Mouse (Mus musculus): ENCODE measurements around the gene Cmtm4.
"Not testable (repeated sequence)": the region's sequence is repeated elsewhere in the genome, so short reads cannot be mapped to it uniquely, and the experiment has no call there.

The Cmtm4 gene

GRCm38 (mm10) chr8:104339229-104339982 lies 56.2 kb downstream of the Cmtm4 start, which contains the start of gene Cmtm3:
Cmtm3 (plus strand) TSS chr8:104339410.
- no peak for DNase-seq (ENCODE audit: low spot score in 2 of 2)

- DNase-seq (ENCODE audit: low spot score in 2 of 2): no peak
Measured at GRCm38 (mm10) chr8:104337890-104338289, 57.7 kb downstream of the Cmtm4 start.

- DNase-seq (ENCODE audit: low spot score in 2 of 2): no peak
Measured at GRCm38 (mm10) chr8:104336806-104337205, 58.8 kb downstream of the Cmtm4 start.

- no peak for DNase-seq (ENCODE audit: low spot score in 2 of 2)
Measured at GRCm38 (mm10) chr8:104334196-104334595, 61.4 kb downstream of the Cmtm4 start.

- no peak for DNase-seq (ENCODE audit: low spot score in 2 of 2)
Measured at GRCm38 (mm10) chr8:104333786-104334185, 61.8 kb downstream of the Cmtm4 start.

GRCm38 (mm10) chr8:104332665-104333631 lies 62.7 kb downstream of the Cmtm4 start:
- DNase-seq (ENCODE audit: low spot score in 2 of 2): no peak

GRCm38 (mm10) chr8:104321930-104322329 lies 73.7 kb downstream of the Cmtm4 start, which contains the start of gene Cmtm2b:
Cmtm2b (plus strand) TSS chr8:104322230.
- DNase-seq (ENCODE audit: low spot score in 2 of 2): not testable (repeated sequence)

- DNase-seq (ENCODE audit: low spot score in 2 of 2): not testable (repeated sequence)
Measured at GRCm38 (mm10) chr8:104321267-104321666, 74.3 kb downstream of the Cmtm4 start, which contains the start of gene Gm11020. Gm11020 (plus strand) TSS chr8:104321567.

GRCm38 (mm10) chr8:104313311-104313710 lies 82.3 kb downstream of the Cmtm4 start:
- peak in 1 of 2 experiments; percentile 8 for DNase-seq (ENCODE audit: low spot score in 2 of 2)

- DNase-seq (ENCODE audit: low spot score in 2 of 2): not testable (repeated sequence)
Measured at GRCm38 (mm10) chr8:104312023-104312422, 83.6 kb downstream of the Cmtm4 start.

GRCm38 (mm10) chr8:104309441-104310155 lies 86.0 kb downstream of the Cmtm4 start, which contains the start of the genes Gm45711 and Cmtm1:
Gm45711 (minus strand) TSS chr8:104310081.
Cmtm1 (minus strand) TSS chr8:104310145.
- peak in 1 of 2 experiments; percentile 68 for DNase-seq (ENCODE audit: low spot score in 2 of 2)

GRCm38 (mm10) chr8:104308341-104308740 lies 87.3 kb downstream of the Cmtm4 start:
- DNase-seq (ENCODE audit: low spot score in 2 of 2): not testable (repeated sequence)

GRCm38 (mm10) chr8:104304962-104305361 lies 90.6 kb downstream of the Cmtm4 start:
- no peak for DNase-seq (ENCODE audit: low spot score in 2 of 2)

- not testable (repeated sequence) for DNase-seq (ENCODE audit: low spot score in 2 of 2)
Measured at GRCm38 (mm10) chr8:104302536-104302935, 93.1 kb downstream of the Cmtm4 start.

- DNase-seq (ENCODE audit: low spot score in 2 of 2): peak in 1 of 2 experiments; percentile 21
Measured at GRCm38 (mm10) chr8:104301577-104301976, 94.0 kb downstream of the Cmtm4 start.

Measured in cerebellum, postnatal 4 days (tissue).